Mouse (Mus musculus): ENCODE measurements at regions not wholly inside any gene's neighbourhood (a gene's known extent, or its start where the extent isn't known, plus 50 kb on each side); places are given as distances from the start of the nearest gene placed in this dataset.
"Not testable (repeated sequence)": the region's sequence is repeated elsewhere in the genome, so short reads cannot be mapped to it uniquely, and the experiment has no call there.

GRCm38 (mm10) chr13:97363765-97364164 is 122.9 kb downstream of the Enc1 start:
- intact Hi-C loops (cut with DNase I), result no loop called here

DNA sequence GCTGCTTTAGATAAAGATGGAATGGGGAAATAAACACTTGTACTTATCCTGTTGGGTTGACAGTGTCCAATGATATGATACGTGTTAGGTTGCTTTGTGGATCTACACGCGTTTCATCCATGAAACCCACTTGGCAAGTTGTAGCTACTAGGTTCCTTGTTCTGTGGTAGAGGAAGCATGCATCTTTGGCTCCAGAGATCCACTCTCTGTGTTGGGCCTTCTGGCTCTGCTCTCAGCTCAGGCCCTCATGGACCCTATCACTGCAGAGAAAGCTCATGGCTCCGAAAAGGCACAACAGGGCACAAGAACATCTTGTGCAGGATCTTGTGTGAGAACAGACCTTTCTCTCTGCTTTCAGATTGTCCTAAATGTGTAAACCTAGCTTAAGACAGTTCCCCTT is 122.3 kb downstream of the Enc1 start:
- TF ChIP-seq CTCF (IDR thresholded peaks at IDR 0.05), result no peak
- intact Hi-C loops (cut with DNase I), result no loop called here
- no peak for DNase-seq (ENCODE audit: extremely low spot score in 1 of 2, low spot score in 2 of 2)
- H3K4me3 ChIP-seq, result no peak overlapping the region
- no peak overlapping the region for H3K27ac ChIP-seq

More at GRCm38 (mm10) chr13:97363765-97364164, 122.9 kb downstream of the Enc1 start:
- no peak overlapping the region for H3K27ac ChIP-seq
- no peak for DNase-seq (ENCODE audit: extremely low spot score in 1 of 2, low spot score in 2 of 2)
- no peak for TF ChIP-seq CTCF (IDR thresholded peaks at IDR 0.05)
- H3K4me3 ChIP-seq, result no peak overlapping the region

DNA sequence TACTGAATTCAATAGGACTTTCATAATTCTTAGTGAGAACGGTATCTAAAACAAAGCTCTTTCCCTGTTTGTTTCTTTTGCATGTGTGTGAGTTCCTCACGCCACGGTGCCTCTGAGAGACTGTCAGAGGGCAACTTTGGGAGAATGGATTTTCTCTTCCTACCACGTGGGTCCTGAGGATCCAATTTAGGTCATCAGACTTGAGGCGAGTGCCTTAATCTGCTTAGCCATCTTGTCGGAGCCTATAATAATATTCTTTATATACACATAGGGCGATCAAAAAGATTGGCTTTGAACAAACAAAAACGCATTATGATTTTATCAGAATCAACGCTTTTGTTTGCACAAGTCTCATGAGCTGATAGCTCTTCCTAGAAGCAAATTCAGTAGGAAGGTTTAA is 119.6 kb downstream of the Enc1 start:
- Histone ChIP-seq H3K27ac (no peak overlapping the region), H3K4me3 (no peak overlapping the region)
- intact Hi-C loops (cut with DNase I), result no loop called here
- TF ChIP-seq CTCF (IDR thresholded peaks at IDR 0.05), result no peak
- no peak for DNase-seq (ENCODE audit: extremely low spot score in 1 of 2, low spot score in 2 of 2)

GRCm38 (mm10) chr13:97358781-97359305 is 117.9 kb downstream of the Enc1 start:
- intact Hi-C loops (cut with DNase I), result no loop called here
- DNase-seq (ENCODE audit: extremely low spot score in 1 of 2, low spot score in 2 of 2), result no peak
- H3K27ac ChIP-seq, result no peak overlapping the region
- H3K4me3 ChIP-seq, result no peak overlapping the region
- TF ChIP-seq CTCF (IDR thresholded peaks at IDR 0.05), result no peak

DNA sequence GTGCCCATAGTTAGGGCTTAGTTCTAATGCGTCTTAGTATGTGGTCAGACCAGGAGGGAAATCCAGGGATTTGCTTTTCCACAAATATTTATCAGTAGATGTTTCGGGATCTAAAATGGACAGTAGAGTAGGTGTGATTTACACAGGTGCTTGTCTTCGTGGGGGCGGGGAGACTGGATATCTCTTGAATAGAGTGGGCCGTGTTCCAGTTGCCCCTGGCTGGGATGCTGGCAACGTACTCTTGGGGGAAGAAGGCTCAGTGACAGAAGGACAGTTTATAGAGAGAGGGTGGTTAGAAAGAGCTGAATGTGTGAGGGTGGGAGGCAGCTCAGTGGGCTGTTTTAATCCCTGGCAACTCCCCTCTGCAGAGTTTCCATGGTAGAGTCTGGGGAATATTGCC is 117.4 kb downstream of the Enc1 start:
- intact Hi-C loops (cut with DNase I), result no loop called here
- TF ChIP-seq CTCF (IDR thresholded peaks at IDR 0.05), result no peak
- Histone ChIP-seq H3K27ac (no peak overlapping the region), H3K4me3 (no peak overlapping the region)
- DNase-seq (ENCODE audit: extremely low spot score in 1 of 2, low spot score in 2 of 2), result no peak

DNA sequence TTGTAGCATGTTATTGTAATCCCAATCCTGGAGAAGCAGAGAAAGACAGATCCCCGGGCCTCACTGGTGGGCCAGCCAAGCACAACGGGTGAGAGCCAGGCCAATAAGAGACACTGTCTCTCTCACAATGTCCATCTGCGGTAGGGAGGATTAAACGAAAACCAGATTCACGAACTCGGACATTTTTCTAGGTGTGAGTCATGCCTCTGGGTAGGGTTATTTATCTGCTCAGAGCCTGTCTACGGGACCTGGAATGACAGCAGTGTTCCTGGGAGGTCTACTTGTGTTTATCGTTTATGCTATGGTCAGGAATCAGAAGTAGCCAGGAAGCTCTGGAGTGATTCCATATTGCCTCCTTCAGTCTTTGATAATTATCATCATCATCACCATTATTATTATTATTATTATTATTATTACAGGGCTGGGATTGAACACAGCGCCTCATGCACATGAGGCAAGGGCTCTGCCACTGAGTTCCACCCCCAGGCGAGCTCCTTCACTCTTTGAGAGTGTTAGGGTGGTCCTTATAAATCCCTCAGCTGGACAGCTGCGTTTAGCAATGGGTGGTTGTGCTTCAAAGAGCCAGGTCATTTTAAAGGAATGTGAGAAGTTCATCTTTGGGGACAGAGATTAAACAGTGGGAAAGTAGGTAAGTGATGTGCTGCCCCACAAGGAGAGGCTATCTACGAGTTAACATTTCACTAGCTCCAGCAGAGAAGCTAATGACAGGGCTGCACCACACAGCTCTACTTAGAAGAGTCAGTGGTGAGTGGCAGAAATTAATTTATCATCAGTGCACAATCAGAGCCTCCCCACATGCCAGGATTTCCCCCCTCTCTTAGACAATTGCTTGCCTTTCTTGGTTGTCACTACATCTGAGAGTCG is 116.3 kb downstream of the Enc1 start:
- no peak for TF ChIP-seq CTCF (IDR thresholded peaks at IDR 0.05)
- Histone ChIP-seq H3K27ac (no peak overlapping the region), H3K4me3 (no peak overlapping the region)
- intact Hi-C loops (cut with DNase I), result no loop called here
- DNase-seq (ENCODE audit: extremely low spot score in 1 of 2, low spot score in 2 of 2), result no peak

DNA sequence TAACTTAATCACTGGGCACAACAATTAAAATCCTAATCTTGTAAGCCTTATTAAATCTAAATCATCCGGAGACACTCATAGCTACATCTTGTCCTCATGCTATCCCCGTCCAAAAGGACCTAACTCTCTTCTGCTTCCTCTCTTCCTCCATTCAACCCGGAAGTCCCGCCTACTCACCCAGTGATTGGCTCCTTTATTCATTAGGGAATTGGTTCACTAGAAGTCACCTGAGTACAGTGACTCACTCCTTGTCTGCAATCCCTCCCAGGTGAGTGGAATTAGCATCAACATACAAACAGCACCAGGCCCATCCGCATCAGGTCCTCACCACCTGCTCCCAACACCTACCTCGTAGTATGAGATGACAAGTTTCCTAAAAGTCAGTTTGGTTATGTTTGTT is 114.5 kb downstream of the Enc1 start:
- DNase-seq (ENCODE audit: extremely low spot score in 1 of 2, low spot score in 2 of 2); intact Hi-C loops (cut with DNase I); H3K27ac ChIP-seq; H3K4me3 ChIP-seq: not testable (repeated sequence)

- intact Hi-C loops (cut with DNase I), result no loop called here
- no peak for DNase-seq (ENCODE audit: extremely low spot score in 1 of 2, low spot score in 2 of 2)
- TF ChIP-seq CTCF (IDR thresholded peaks at IDR 0.05), result no peak
- H3K4me3 ChIP-seq, result no peak overlapping the region
- no peak overlapping the region for H3K27ac ChIP-seq
Measured at GRCm38 (mm10) chr13:97347696-97348095, 106.8 kb downstream of the Enc1 start.

GRCm38 (mm10) chr13:97341218-97341889 is 100.4 kb downstream of the Enc1 start:
- Histone ChIP-seq H3K27ac (no peak overlapping the region), H3K4me3 (no peak overlapping the region)
- DNase-seq (ENCODE audit: extremely low spot score in 1 of 2, low spot score in 2 of 2), result no peak
- TF ChIP-seq CTCF (IDR thresholded peaks at IDR 0.05), result no peak
- intact Hi-C loops (cut with DNase I), result no loop called here

DNA sequence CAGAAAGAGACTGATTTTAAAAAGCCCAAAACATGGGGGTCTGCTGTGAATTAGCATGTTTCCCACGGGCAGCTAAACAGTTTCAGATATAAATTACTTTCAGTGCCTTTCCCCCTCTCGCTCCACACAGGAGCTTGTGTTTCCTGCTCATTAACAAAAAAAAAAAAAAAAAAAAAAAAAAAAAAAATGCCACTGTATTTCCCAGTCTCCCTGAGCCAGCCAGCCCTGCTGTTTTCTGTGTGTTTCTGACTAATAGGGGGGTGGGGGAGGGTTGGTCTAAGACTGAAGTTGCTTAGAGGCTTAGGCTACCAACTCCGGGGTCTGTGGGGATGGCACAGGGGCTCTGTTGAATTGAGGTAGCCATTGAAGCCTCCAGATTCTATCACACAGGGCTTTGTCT is 97.0 kb downstream of the Enc1 start:
- no peak for TF ChIP-seq CTCF (IDR thresholded peaks at IDR 0.05)
- H3K4me3 ChIP-seq, result no peak overlapping the region
- DNase-seq (ENCODE audit: extremely low spot score in 1 of 2, low spot score in 2 of 2), result no peak
- no peak overlapping the region for H3K27ac ChIP-seq
- intact Hi-C loops (cut with DNase I), result no loop called here

GRCm38 (mm10) chr13:97337296-97337731 is 96.4 kb downstream of the Enc1 start:
- TF ChIP-seq CTCF (IDR thresholded peaks at IDR 0.05), result no peak
- Histone ChIP-seq H3K4me3 (no peak overlapping the region), H3K27ac (no peak overlapping the region)
- intact Hi-C loops (cut with DNase I), result no loop called here
- peak in 1 of 2 experiments; percentile 22 for DNase-seq (ENCODE audit: extremely low spot score in 1 of 2, low spot score in 2 of 2)

GRCm38 (mm10) chr13:97333801-97334534 is 93.1 kb downstream of the Enc1 start:
- intact Hi-C loops (cut with DNase I), result no loop called here
- Histone ChIP-seq H3K27ac (no peak overlapping the region), H3K4me3 (no peak overlapping the region)
- TF ChIP-seq CTCF (IDR thresholded peaks at IDR 0.05), result no peak
- DNase-seq (ENCODE audit: extremely low spot score in 1 of 2, low spot score in 2 of 2), result no peak

All from left cerebral cortex, adult 2 months (tissue).